8 mouse cellular contexts compared by ENCODE assay signal in genomic region chr10:79864351-79865188, GRCm38 (mm10). TPM values are rescaled to one million over a fixed set of nuclear protein-coding genes. Genes with fewer than 3 reads are reported as not detected.
A peak's percentile ranks its signal among the peaks of the same experiment; 100 is the strongest.
DNase-seq lines count a peak whose midpoint lies in the region; ATAC-seq and TF ChIP-seq lines count a peak whose summit lies in the region.

No protein-coding gene starts in this region.

- no peak overlapping the region for H3K4me3 ChIP-seq in embryonic facial prominence, embryonic 12.5 days
- H3K4me3 ChIP-seq in intestine, embryonic 15.5 days (replicated peaks), result no peak overlapping the region
- H3K4me3 ChIP-seq in myocyte, result no peak overlapping the region

- DNase-seq in kidney, adult 9 months, result peak; percentile 32
- no peak for DNase-seq in kidney, postnatal 36 days
- no peak for DNase-seq in spleen, postnatal 14 days (ENCODE audit: low spot score in 2 of 2)
- no peak for DNase-seq in c-Kit-positive CD71-positive TER-119-positive erythroid progenitor cells, embryonic 14.5 days (ENCODE audit: low spot score)
- no peak for DNase-seq in ovary, postnatal 14 days (ENCODE audit: low spot score)

- WGBS in embryonic facial prominence, embryonic 12.5 days, result 53% methylated on average over 10 of the region's 10 CpGs
- 45% methylated on average over 9 of the region's 10 CpGs for WGBS in intestine, embryonic 15.5 days

- H3ac ChIP-seq in myocyte (ENCODE audit: control insufficient read depth, insufficient read length), result no peak overlapping the region

- no peaks in the 10 kb centered on the region for H3K4me1 ChIP-seq in embryonic facial prominence, embryonic 12.5 days
- H3K4me1 ChIP-seq in intestine, embryonic 15.5 days (replicated peaks), result peaks cover 29% of the 10 kb centered on the region

- peak overlapping the region; percentile 43 for H3K27ac ChIP-seq in embryonic facial prominence, embryonic 12.5 days
- H3K27ac ChIP-seq in intestine, embryonic 15.5 days, result peak overlapping the region; percentile 25

- no peak overlapping the region for H3K4me2 ChIP-seq in embryonic facial prominence, embryonic 12.5 days (replicated peaks)
- H3K4me2 ChIP-seq in intestine, embryonic 15.5 days (replicated peaks), result no peak overlapping the region
- H3K4me2 ChIP-seq in myocyte (ENCODE audit: low read depth), result no peak overlapping the region

- peaks cover 17% of the 10 kb centered on the region for H3K79me2 ChIP-seq in myocyte (ENCODE audit: control insufficient read depth, insufficient read depth)

- H3K27me3 ChIP-seq in embryonic facial prominence, embryonic 12.5 days, result no peaks in the 10 kb centered on the region
- no peaks in the 10 kb centered on the region for H3K27me3 ChIP-seq in intestine, embryonic 15.5 days (replicated peaks)
- no peaks in the 10 kb centered on the region for H3K27me3 ChIP-seq in myocyte (ENCODE audit: control insufficient read depth, insufficient read depth, insufficient read length)

- TF ChIP-seq POLR2A in myocyte (IDR thresholded peaks at IDR 0.05; ENCODE audit: insufficient read length, low read depth), result no peak

- H3K9ac ChIP-seq in embryonic facial prominence, embryonic 12.5 days, result no peak overlapping the region; the same call in 1 of the 2 replicates
- no peak overlapping the region for H3K9ac ChIP-seq in intestine, embryonic 15.5 days

- H3K36me3 ChIP-seq in embryonic facial prominence, embryonic 12.5 days, result peaks cover 86% of the 10 kb centered on the region
- H3K36me3 ChIP-seq in intestine, embryonic 15.5 days, result peaks cover 45% of the 10 kb centered on the region
- H3K36me3 ChIP-seq in myocyte (ENCODE audit: control insufficient read depth, insufficient read depth), result peaks cover 40% of the 10 kb centered on the region

- no peaks in the 10 kb centered on the region for H3K9me3 ChIP-seq in embryonic facial prominence, embryonic 12.5 days
- no peaks in the 10 kb centered on the region for H3K9me3 ChIP-seq in intestine, embryonic 15.5 days

- peak; percentile 24 for ATAC-seq in embryonic facial prominence, embryonic 12.5 days (ENCODE audit: insufficient number of reproducible peaks, insufficient read depth, low FRiP score, low TSS enrichment)
- peak; percentile 38 for ATAC-seq in intestine, embryonic 15.5 days

TF ChIP-seq in myocyte, 11 proteins besides CTCF, POLR2A, EP300 and RAD21:
- TF ChIP-seq POLR2AphosphoS2 (IDR thresholded peaks at IDR 0.05; ENCODE audit: insufficient read length, low read depth) (peak; percentile 14), MAX (IDR thresholded peaks at IDR 0.05; ENCODE audit: low read depth) (no peak)

RNA-seq across cellular contexts. Expression of gene Prtn3, which starts 9.7 kb away (rescaled TPM):
- 10.1 and 11.3 TPM in 2 replicates for polyA plus RNA-seq in embryonic facial prominence, embryonic 12.5 days (2016; fragmentation: Nextera tagmentation; extraction: Ambion mirVana)
- polyA plus RNA-seq in intestine, embryonic 15.5 days (2015; fragmentation: Nextera tagmentation; extraction: Ambion mirVana), result 3.7 and 3.9 TPM in 2 replicates
- polyA plus RNA-seq in myocyte (2012; fragmentation: generic; extraction: Trizol), result 0.22 TPM

RNA-seq across cellular contexts. Expression of gene Plppr3, which starts 9.9 kb away (rescaled TPM):
- polyA plus RNA-seq in embryonic facial prominence, embryonic 12.5 days (2016; fragmentation: Nextera tagmentation; extraction: Ambion mirVana), result 169 and 181 TPM in 2 replicates
- polyA plus RNA-seq in intestine, embryonic 15.5 days (2015; fragmentation: Nextera tagmentation; extraction: Ambion mirVana), result 31.3 and 32.7 TPM in 2 replicates
- polyA plus RNA-seq in myocyte (2012; fragmentation: generic; extraction: Trizol), result 5.4 TPM

RNA-seq across cellular contexts. Expression of gene Ptbp1, which starts 10.3 kb away (rescaled TPM):
- polyA plus RNA-seq in embryonic facial prominence, embryonic 12.5 days (2016; fragmentation: Nextera tagmentation; extraction: Ambion mirVana), result 352 and 363 TPM in 2 replicates
- 307 and 314 TPM in 2 replicates for polyA plus RNA-seq in intestine, embryonic 15.5 days (2015; fragmentation: Nextera tagmentation; extraction: Ambion mirVana)
- 158 TPM for polyA plus RNA-seq in myocyte (2012; fragmentation: generic; extraction: Trizol)

RNA-seq across cellular contexts. Expression of gene Elane, which starts 21.5 kb away (rescaled TPM):
- polyA plus RNA-seq in embryonic facial prominence, embryonic 12.5 days (2016; fragmentation: Nextera tagmentation; extraction: Ambion mirVana), result 0.33 and 0.55 TPM in 2 replicates
- polyA plus RNA-seq in intestine, embryonic 15.5 days (2015; fragmentation: Nextera tagmentation; extraction: Ambion mirVana), result 1.1 and 2.6 TPM in 2 replicates
- not detected for polyA plus RNA-seq in myocyte (2012; fragmentation: generic; extraction: Trizol)

RNA-seq across cellular contexts. Expression of gene Cfd, which starts 26.1 kb away (rescaled TPM):
- not detected in 2 replicates for polyA plus RNA-seq in embryonic facial prominence, embryonic 12.5 days (2016; fragmentation: Nextera tagmentation; extraction: Ambion mirVana)
- polyA plus RNA-seq in intestine, embryonic 15.5 days (2015; fragmentation: Nextera tagmentation; extraction: Ambion mirVana), result not detected in 2 replicates
- not detected for polyA plus RNA-seq in myocyte (2012; fragmentation: generic; extraction: Trizol)
